Mouse (Mus musculus): ENCODE measurements around the gene Gm21970. TPM values are rescaled to one million over a fixed set of nuclear protein-coding genes. Genes with fewer than 3 reads are reported as not detected.

Gm21970 gene
- polyA plus RNA-seq, 1 experiment from 2014 or later, result not detected

GRCm38 (mm10) chr16:91356760-91357525 is 34.6 kb upstream of the Gm21970 start:
- Histone ChIP-seq H3K4me1 (peaks cover 8% of the 10 kb centered on the region), H3K9me3 (no peaks in the 10 kb centered on the region), H3K4me2 (no peak overlapping the region), H3K4me3 (no peak overlapping the region), H3K27me3 (peaks cover 35% of the 10 kb centered on the region), H3K9ac (no peak overlapping the region), H3K36me3 (no peaks in the 10 kb centered on the region), H3K27ac (no peak overlapping the region)
- ATAC-seq (ENCODE audit: insufficient number of reproducible peaks, insufficient read depth, low FRiP score, low TSS enrichment, low read depth), result no peak
- WGBS, result 75% methylated on average over 10 of the region's 10 CpGs

GRCm38 (mm10) chr16:91357526-91357900 is 34.0 kb upstream of the Gm21970 start:
- ATAC-seq (ENCODE audit: insufficient number of reproducible peaks, insufficient read depth, low FRiP score, low TSS enrichment, low read depth), result no peak
- 54% methylated on average over 10 of the region's 10 CpGs for whole genome bisulfite sequencing
- no peak overlapping the region for H3K9ac ChIP-seq
- no peak overlapping the region for H3K27ac ChIP-seq
- no peak overlapping the region for H3K4me3 ChIP-seq
- H3K9me3 ChIP-seq, result no peaks in the 10 kb centered on the region
- H3K27me3 ChIP-seq, result peaks cover 31% of the 10 kb centered on the region
- H3K4me2 ChIP-seq, result no peak overlapping the region
- H3K4me1 ChIP-seq, result peaks cover 12% of the 10 kb centered on the region
- no peaks in the 10 kb centered on the region for H3K36me3 ChIP-seq

- 38% methylated on average over 8 of the region's 8 CpGs for WGBS
- Histone ChIP-seq H3K27me3 (peaks cover 21% of the 10 kb centered on the region), H3K4me1 (peaks cover 20% of the 10 kb centered on the region), H3K4me3 (no peak overlapping the region), H3K4me2 (no peak overlapping the region), H3K36me3 (no peaks in the 10 kb centered on the region), H3K9ac (no peak overlapping the region), H3K9me3 (no peaks in the 10 kb centered on the region), H3K27ac (no peak overlapping the region)
- no peak for ATAC-seq (ENCODE audit: insufficient number of reproducible peaks, insufficient read depth, low FRiP score, low TSS enrichment, low read depth)
Observed at GRCm38 (mm10) chr16:91358555-91358954, 33.0 kb upstream of the Gm21970 start.

- no peak overlapping the region for H3K27ac ChIP-seq
- H3K9ac ChIP-seq, result no peak overlapping the region
- peaks cover 20% of the 10 kb centered on the region for H3K4me1 ChIP-seq
- 77% methylated on average over 13 of the region's 13 CpGs for WGBS
- no peaks in the 10 kb centered on the region for H3K9me3 ChIP-seq
- H3K27me3 ChIP-seq, result peaks cover 14% of the 10 kb centered on the region
- H3K4me3 ChIP-seq, result no peak overlapping the region
- no peaks in the 10 kb centered on the region for H3K36me3 ChIP-seq
- no peak for ATAC-seq (ENCODE audit: insufficient number of reproducible peaks, insufficient read depth, low FRiP score, low TSS enrichment, low read depth)
- H3K4me2 ChIP-seq, result no peak overlapping the region
Observed at GRCm38 (mm10) chr16:91359531-91359930, 32.0 kb upstream of the Gm21970 start.

GRCm38 (mm10) chr16:91360162-91360561 is 31.4 kb upstream of the Gm21970 start:
- Histone ChIP-seq H3K4me2 (no peak overlapping the region), H3K27me3 (peaks cover 10% of the 10 kb centered on the region), H3K4me1 (peaks cover 20% of the 10 kb centered on the region), H3K9ac (no peak overlapping the region), H3K4me3 (no peak overlapping the region), H3K27ac (no peak overlapping the region), H3K9me3 (no peaks in the 10 kb centered on the region), H3K36me3 (no peaks in the 10 kb centered on the region)
- ATAC-seq (ENCODE audit: insufficient number of reproducible peaks, insufficient read depth, low FRiP score, low TSS enrichment, low read depth), result no peak
- WGBS, result 52% methylated on average over 3 of the region's 3 CpGs

- H3K4me1 ChIP-seq, result peaks cover 20% of the 10 kb centered on the region
- H3K4me2 ChIP-seq, result no peak overlapping the region
- H3K9me3 ChIP-seq, result no peaks in the 10 kb centered on the region
- peaks cover 2% of the 10 kb centered on the region; the same call in 1 of the 2 replicates for H3K27me3 ChIP-seq
- H3K27ac ChIP-seq, result no peak overlapping the region
- WGBS, result 33% methylated on average over 2 of the region's 2 CpGs
- H3K9ac ChIP-seq, result no peak overlapping the region
- no peaks in the 10 kb centered on the region for H3K36me3 ChIP-seq
- no peak for ATAC-seq (ENCODE audit: insufficient number of reproducible peaks, insufficient read depth, low FRiP score, low TSS enrichment, low read depth)
- no peak overlapping the region for H3K4me3 ChIP-seq
Observed at GRCm38 (mm10) chr16:91362006-91362405, 29.5 kb upstream of the Gm21970 start.

- Histone ChIP-seq H3K9ac (no peak overlapping the region), H3K9me3 (no peaks in the 10 kb centered on the region), H3K27me3 (no peaks in the 10 kb centered on the region), H3K4me1 (peaks cover 20% of the 10 kb centered on the region), H3K27ac (no peak overlapping the region; the same call in 1 of the 2 replicates), H3K36me3 (no peaks in the 10 kb centered on the region), H3K4me3 (no peak overlapping the region), H3K4me2 (no peak overlapping the region)
- ATAC-seq (ENCODE audit: insufficient number of reproducible peaks, insufficient read depth, low FRiP score, low TSS enrichment, low read depth), result no peak
- WGBS, result 55% methylated on average over 12 of the region's 12 CpGs
Observed at GRCm38 (mm10) chr16:91362616-91363272, 28.8 kb upstream of the Gm21970 start.

GRCm38 (mm10) chr16:91363483-91363882 is 28.0 kb upstream of the Gm21970 start:
- H3K36me3 ChIP-seq, result no peaks in the 10 kb centered on the region
- no peak for ATAC-seq (ENCODE audit: insufficient number of reproducible peaks, insufficient read depth, low FRiP score, low TSS enrichment, low read depth)
- no peak overlapping the region for H3K4me3 ChIP-seq
- no peaks in the 10 kb centered on the region for H3K27me3 ChIP-seq
- WGBS, result 35% methylated on average over 3 of the region's 3 CpGs
- peak overlapping the region; percentile 2; the same call in 1 of the 2 replicates for H3K9ac ChIP-seq
- H3K4me2 ChIP-seq, result no peak overlapping the region
- peaks cover 20% of the 10 kb centered on the region for H3K4me1 ChIP-seq
- H3K9me3 ChIP-seq, result no peaks in the 10 kb centered on the region
- no peak overlapping the region for H3K27ac ChIP-seq

GRCm38 (mm10) chr16:91366567-91366966 is 25.0 kb upstream of the Gm21970 start:
- no peaks in the 10 kb centered on the region for H3K27me3 ChIP-seq
- no peaks in the 10 kb centered on the region for H3K9me3 ChIP-seq
- no peak for ATAC-seq (ENCODE audit: insufficient number of reproducible peaks, insufficient read depth, low FRiP score, low TSS enrichment, low read depth)
- no peak overlapping the region for H3K4me3 ChIP-seq
- H3K4me2 ChIP-seq, result no peak overlapping the region
- H3K27ac ChIP-seq, result no peak overlapping the region
- H3K9ac ChIP-seq, result no peak overlapping the region
- H3K4me1 ChIP-seq, result peaks cover 13% of the 10 kb centered on the region
- no peaks in the 10 kb centered on the region for H3K36me3 ChIP-seq

GRCm38 (mm10) chr16:91367066-91367465 is 24.5 kb upstream of the Gm21970 start:
- no peaks in the 10 kb centered on the region for H3K9me3 ChIP-seq
- no peaks in the 10 kb centered on the region for H3K36me3 ChIP-seq
- H3K4me2 ChIP-seq, result no peak overlapping the region
- ATAC-seq (ENCODE audit: insufficient number of reproducible peaks, insufficient read depth, low FRiP score, low TSS enrichment, low read depth), result no peak
- no peak overlapping the region for H3K27ac ChIP-seq
- no peak overlapping the region for H3K9ac ChIP-seq
- H3K27me3 ChIP-seq, result no peaks in the 10 kb centered on the region
- no peak overlapping the region for H3K4me3 ChIP-seq
- 75% methylated on average over 2 of the region's 2 CpGs for WGBS
- peaks cover 11% of the 10 kb centered on the region for H3K4me1 ChIP-seq

- Histone ChIP-seq H3K9ac (peak within 1 kb of the TSS; percentile 95), H3K4me1 (peaks cover 20% of the 10 kb centered on the region), H3K27me3 (no peaks in the 10 kb centered on the region), H3K27ac (peak within 1 kb of the TSS; percentile 96), H3K4me3 (peak within 1 kb of the TSS; percentile 89), H3K36me3 (peaks cover 14% of the 10 kb centered on the region), H3K9me3 (no peaks in the 10 kb centered on the region), H3K4me2 (peak within 1 kb of the TSS; percentile 71)
- WGBS, result under 1% methylated on average over 62 of the region's 62 CpGs
- peak; percentile 83 for ATAC-seq (ENCODE audit: insufficient number of reproducible peaks, insufficient read depth, low FRiP score, low TSS enrichment, low read depth)
Observed at GRCm38 (mm10) chr16:91372577-91373472, 18.7 kb upstream of the Gm21970 start, which contains the start of gene Ifnar2. Gene Ifnar2, plus strand, starts transcription at chr16:91372783.
